Mouse (Mus musculus) embryo, embryonic 11.5 days (tissue): Measurements from ENCODE around the gene Atg4b.
A peak's percentile ranks its signal among the peaks of the same experiment; 100 is the strongest.

Experiments
- DNase-seq: peaks from one replicate; pipeline ENCODE4 v3.0.0-alpha.2; 2012; ENCODE audit warnings: low read depth, low spot score

Gene Atg4b

DNA sequence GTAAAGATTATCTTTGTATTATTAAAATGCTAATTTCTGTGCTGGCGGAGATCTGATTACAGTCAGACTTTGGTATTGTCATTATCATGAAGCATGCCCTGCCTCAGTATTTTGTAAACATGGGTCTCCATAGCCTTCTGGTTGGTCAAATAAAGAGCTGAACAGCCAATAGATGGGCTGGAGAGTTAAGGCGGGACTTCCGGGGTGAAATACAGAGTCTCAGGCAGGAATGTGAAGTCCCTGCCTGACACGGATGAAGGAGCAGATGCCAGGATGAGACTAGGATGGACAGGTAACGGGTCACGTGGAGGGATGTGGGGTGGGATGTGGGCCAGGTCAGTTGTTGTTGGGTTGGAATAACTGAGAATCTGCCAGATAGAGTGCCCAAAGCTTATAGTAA is at the start of gene Atg4b:
Gene Atg4b (plus strand): TSS at position 211 of the 400 bp plus-strand sequence.
- DNase-seq: no peak

DNA sequence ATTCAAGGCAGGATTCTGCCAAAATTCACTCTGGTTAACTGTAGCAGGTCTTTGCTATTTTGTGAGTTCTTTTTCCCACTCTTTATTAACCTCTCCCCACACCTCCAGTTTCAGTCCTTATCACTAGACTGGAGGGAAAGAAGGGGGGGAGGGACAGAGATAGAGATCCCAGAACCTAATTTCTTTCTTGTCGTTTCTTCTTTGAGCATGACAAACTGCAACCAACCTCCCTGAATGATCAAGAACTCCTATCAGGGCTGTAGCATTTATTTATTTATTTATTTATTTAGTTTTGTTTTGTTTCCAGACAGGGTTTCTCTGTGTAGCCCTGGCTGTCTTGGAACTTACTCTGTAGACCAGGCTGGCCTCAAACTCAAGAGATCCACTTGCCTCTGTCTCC is 49.2 kb upstream of the Atg4b start:
- DNase-seq: no peak

DNA sequence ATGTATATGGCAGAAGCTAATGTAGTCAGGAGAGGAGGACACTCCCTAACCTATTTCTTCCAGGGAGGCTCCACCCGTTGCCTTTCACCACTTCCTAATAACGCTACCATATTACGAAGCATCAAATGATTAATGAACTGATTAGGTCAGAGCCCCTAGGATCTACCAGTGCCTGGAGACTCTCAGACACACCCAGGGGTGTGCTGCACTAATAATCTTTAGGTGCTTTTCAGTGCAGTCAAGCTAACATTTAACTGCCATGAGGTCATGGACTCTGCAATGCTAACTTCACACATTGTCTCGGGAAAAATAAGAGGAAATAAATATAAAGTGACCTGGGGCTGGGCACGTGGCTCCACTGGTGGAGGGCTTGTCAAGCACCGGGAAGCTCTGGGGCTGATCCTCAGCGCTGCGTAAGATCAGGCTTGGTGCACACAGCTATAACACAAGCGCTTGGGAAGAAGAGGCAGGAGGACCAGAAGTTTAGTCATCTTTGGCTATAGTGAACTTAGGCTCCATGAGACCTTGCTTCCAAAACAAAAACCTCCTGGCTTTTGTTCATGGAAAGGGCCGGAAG is 47.7 kb upstream of the Atg4b start:
- no peak for DNase-seq

DNA sequence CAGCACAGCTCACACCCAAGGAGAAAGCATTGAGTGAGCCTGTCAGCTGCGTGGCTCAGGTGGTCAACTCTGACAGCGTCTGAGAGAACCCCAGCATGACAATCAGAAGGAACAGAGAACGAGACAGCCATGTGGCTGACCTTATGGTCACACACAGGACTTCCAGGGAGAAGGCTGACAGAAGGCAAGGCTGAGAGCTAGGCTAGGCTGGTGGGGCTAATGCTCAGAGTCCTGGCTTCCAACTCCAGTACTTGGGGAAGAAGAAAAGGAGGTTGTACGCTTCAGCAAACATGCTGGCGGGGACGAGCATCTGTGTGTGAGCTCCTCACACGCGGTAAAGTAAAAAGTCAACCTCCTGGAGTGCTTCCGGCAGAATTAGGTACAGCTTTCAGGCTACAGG is 47.0 kb upstream of the Atg4b start:
- no peak for DNase-seq

DNA sequence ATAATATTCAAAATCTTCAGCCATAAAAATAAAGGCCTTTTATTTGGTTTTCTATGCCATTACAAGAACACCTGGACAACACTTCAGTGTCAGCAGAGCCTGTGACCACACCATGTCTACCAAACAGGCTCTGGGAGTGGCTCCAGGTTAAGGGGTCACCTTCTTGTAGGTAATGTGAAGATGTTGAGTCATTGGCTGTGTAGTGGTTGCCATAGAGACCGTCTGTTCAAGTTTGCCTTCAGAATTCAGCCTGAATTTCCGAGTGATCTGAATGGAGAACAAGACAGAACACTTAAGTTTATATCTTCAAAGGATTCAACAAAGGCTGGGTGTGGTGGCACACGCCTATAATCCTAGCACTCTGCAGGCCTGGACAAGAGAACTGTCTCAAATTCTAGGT is 45.9 kb upstream of the Atg4b start:
- DNase-seq: no peak

DNA sequence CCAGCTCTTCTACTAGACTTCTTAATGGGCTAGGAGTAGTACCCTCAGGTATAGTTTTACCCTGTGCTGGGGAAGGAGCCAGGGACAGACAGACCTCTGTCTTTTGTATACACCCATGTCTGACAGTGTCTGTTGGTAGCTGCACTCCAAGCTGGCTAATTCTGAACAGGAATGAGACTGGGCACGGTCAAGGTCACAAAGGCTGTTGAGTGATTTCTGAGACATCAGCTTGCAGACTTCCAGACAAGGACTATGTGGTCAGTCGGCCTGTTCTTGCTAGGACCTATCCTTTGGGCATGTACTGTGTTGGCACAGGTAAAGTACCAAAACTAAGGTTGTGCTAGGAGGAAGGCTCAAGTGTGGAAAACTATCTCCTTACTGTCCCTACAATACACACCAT is 35.1 kb upstream of the Atg4b start:
- no peak for DNase-seq

DNA sequence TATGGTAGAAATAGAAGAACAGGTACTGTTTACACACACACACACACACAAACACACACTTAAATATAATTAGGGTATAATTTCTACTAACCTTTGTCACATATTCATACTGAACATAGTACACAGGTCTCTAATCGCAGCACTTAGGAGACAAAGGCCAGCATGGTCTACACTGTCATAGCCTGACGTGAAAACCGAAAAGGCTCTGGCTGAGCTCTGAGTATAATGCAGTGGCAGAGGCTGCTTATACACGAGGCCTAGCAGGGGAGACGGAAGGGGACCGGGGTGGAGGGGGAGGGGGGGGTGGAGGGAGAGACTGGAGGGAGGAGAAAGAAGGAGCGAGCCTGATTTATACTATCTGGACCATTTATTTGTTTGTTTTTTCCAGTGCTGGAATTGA is 29.7 kb upstream of the Atg4b start:
- no peak for DNase-seq

DNA sequence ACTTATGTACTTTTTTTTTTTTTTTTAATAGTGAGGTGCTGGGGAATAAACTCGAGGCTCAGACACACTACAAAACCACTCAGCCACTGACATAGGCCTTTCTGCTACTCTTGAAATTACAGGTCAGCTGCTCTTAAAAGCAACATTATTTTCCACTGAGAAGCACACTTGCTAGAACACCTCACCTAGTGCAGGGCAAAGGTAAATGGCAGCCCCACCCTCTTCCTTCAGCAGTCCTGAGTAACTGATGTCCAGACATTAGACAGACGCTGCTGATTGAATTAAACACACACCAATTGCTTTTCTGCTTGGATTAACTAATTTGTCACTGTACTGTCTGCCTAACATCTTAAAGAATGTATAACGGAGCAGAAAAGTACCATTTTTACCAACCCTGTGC is 26.7 kb upstream of the Atg4b start:
- DNase-seq: no peak

DNA sequence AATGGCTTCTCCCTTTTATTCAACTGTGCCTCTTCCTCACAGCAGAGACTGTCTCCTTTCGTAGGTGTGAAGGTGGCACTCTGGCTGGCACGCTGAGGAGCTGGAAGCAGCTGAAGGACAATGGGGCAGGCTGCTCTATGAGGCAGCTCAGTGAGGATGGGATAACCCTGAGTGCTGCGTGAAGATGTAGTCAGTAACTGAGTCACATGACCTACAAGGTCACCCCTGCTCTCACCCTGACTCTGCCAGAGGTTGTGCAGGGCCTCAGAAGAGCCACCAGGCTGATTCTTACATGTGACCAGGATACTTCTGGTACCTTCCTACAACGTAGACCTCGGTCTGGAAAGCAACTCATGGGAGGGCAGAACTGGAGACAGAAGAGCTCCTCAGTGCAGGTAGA is 25.6 kb upstream of the Atg4b start:
- no peak for DNase-seq

DNA sequence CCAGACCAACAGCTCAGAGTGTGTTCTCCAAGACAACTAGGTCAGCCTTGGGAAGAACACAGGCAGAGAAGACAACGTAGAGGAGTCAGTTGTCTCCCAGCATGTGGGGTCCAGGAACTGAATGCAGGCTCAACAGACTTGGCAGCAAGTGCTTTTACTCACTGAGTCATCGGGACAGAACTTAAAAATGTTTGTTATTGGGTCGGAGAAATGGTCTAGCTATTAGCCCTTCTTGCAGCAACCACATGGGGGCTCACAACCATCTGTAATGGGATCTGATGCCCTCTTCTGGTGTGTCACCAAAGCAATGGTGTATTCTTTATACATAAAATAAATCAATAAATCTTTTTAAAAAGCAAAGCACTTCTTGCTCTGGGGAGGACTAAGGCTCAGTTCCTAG is 25.2 kb upstream of the Atg4b start:
- DNase-seq: no peak

DNA sequence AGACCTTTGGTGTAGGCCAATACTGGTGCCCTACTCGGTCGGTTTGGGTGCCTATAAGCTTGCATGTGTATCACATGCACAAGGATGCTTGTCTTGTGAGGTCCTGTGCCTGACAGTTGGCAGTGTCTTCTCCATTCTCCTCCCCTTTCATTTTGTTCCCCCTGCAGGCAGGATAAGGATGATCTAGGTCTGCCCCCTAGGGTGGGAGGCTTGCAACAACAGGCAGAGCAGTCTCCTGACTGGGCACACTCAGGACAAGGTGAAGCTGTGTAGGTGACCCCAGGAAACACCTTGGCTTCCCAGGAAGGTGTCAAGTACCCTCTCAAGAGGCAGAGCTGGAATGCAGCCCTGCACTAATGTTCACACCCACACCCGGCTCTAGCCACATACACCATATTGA is 24.3 kb upstream of the Atg4b start:
- DNase-seq: peak; percentile 17

DNA sequence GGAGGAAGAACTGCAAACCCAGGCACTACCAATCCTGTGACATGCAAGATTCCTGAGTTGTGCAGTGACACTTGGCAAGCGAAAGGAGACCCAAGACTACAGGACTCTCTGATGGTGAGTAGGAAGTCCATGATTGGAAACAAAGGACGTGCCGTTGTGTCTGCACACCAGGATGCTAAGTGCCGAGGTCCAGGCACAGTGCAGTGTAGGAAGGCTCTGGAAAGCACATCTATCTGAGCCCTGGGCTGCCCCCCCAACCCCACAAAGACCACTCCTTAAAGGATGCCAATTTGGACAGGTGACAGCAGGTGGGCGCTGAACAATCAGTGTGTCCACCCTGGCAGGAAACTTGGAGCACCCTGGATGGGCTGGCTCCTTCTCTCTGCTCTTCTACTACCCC is 20.2 kb upstream of the Atg4b start:
- DNase-seq: no peak

DNA sequence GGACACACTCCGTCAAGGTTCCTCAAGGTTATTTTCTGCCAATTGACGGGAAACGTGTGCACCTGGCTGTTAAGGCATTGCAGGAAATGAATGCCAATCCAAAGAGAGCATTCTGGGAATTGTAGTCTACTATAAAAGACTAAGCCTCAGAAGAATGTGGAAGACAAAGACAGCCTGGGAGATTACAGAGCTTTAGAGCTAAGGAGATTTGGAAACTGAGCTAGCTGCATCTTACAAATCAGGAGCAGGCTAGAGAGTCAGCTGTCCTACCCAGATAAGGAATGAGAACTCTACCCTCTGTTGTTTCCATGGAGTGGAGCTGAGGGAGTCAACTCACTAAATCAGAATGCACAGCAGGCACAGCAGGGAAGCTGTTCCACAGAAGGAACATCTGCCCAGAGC is 19.4 kb upstream of the Atg4b start:
- no peak for DNase-seq

DNA sequence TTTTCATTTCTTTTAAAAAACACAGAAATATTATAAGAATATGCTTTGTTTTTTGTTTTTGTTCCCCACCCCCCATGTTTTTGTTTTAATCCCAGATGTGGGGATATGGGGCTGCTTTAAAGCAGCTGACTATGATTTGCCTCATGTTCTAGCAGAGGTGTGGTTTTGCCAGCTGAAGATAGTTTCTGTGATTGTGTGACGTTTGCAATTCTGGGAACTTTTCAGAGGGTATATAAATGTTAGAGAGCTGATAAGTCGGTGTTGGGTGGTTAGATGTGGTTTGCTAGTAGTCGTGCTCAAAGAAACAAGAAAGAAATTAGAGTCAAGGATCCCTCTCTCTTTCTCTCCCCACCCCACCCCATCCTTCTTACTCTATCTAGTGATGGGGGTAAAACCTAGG is 15.4 kb upstream of the Atg4b start:
- no peak for DNase-seq

DNA sequence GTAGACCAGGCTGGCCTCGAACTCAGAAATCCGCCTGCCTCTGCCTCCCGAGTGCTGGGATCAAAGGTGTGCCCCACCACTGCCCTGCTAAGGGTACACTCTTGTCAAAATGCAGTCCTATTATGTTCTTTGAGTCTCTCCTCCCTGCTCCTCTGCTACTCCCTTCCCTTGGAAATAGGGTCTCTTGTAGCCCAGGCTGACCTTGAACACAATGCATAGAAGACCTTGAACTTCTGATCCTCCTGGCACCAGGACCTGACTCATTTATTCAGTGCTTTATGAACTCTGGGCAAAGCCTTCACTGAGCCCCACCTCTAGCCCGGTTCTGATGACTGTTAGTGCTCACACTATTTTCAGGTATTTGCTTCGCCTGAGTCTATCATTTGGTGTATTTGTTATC is 13.6 kb upstream of the Atg4b start:
- no peak for DNase-seq

DNA sequence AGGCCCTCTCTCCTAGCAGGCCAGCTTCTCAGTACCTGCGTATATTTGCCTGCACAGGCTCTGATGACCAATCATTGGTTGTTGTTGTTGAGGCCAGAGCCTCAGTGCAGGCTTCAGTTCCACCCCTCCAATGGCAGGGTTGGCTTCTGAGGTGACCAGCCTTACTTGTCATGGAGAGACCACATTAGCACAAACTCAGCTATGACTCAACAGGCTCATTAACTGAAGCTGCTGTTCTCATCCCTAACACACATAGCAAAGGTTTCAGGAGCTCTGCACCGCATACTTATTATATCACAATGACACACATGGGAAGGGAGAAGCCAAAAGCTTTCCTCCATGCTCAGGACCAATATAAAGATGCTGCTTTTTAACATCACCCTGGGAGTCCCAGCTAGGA is 10.6 kb upstream of the Atg4b start:
- DNase-seq: no peak

DNA sequence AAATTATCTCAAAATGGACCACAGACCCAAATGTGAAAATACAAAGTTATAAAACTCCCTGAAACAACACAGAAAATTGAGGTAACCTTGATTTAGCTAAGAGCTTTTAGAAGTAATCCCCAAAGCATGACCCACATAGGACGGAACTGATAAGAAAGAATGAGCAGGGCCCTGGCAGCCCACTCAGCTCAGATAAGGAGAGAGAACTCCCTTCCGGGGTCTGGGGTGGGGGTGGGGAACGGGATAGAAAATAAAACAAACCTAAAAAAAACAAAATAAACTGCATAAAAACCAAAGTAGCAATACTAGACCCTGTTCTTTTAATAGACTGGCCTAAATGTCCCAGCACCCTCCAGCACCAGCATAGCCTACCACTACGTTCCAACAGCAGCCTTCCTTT is 9.3 kb upstream of the Atg4b start:
- DNase-seq: no peak

DNA sequence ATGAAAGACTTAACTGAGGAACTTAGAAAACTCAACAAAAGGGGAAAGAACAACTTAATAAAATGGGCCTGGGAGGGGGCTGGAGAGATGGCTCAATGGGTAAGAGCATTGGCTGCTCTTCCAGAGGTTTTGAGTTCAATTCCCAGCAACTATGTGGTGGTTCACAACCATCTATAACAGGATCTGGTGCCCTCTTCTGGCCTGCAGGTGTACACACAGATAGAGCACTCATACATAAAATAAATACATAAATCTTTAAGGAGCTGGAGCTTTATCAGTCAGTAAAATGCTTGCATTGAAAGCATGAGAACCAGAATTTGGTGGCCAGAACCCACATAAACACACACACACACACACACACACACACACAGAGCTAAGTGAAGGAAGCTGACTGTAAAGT is 8.4 kb upstream of the Atg4b start:
- DNase-seq: no peak

DNA sequence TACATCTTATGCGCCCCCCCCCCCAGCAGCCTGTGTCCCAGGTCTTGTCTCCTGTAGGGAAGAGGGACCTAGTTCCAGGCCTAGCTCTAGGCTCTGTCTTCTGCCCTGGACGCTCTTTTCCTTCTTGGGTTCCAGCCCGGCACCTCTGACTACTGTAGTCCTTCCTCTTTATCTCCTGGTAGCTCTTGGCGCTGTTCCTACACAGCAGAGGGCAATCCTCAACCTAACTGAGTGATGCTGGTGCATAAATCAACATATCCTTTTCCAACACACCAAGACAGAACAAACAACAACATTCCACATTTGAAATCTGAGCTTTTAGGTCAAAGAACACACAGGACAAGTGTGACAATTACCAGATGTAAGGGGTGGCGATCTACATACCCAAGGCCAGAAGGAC is 5.1 kb upstream of the Atg4b start:
- DNase-seq: no peak

DNA sequence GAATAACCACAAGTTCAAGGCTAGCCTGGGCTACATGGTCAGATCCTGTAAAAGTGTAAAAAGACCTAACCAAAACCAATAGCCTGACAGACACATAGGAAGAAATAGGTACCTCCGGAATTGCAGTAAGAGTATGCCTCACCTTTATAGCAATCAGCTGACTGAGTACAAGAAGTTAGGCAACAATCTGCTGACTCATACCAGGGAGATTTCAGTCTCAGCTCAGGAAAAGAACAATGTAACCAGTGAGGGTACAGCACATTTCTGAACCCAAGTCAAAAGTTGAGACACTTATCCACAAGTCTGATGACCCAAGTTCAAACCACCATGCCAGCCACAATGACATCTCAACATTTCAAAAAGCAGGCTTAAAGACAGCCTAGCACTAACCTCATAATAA is 2.8 kb upstream of the Atg4b start:
- no peak for DNase-seq

DNA sequence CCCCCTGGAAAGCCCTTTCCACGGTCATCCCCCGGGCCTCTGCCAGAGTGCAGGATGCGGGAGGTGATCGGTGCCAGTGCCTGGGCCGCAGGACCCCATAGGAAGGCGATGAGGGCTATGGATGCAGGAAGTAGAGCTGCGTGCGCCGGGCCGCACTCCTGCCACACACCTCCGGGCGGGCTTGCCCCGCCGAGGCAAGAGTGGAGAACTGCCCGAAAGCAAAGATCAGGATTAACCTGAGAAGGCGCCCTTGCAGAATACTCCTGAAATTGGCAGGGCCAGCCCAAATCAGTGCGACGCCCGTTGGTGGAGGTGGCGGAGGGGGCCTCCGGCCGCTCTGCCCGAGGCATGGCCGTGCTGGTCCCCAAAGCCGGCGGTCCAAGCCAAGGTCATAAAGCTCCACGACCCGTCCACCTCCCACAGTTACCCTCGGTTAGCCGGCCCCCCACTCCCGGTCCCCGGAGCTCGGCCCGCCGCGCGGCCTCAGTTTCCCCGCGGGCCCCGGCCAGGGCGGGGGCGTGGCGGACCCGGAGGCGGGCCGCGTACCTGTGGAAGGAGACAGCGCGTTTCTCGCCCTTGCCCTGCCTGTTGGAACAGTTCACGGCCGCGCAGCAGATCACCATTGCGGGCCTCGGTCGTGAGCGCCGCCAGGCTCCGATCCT is 2.7 kb downstream of the Atg4b start:
- DNase-seq: peak; percentile 11

DNA sequence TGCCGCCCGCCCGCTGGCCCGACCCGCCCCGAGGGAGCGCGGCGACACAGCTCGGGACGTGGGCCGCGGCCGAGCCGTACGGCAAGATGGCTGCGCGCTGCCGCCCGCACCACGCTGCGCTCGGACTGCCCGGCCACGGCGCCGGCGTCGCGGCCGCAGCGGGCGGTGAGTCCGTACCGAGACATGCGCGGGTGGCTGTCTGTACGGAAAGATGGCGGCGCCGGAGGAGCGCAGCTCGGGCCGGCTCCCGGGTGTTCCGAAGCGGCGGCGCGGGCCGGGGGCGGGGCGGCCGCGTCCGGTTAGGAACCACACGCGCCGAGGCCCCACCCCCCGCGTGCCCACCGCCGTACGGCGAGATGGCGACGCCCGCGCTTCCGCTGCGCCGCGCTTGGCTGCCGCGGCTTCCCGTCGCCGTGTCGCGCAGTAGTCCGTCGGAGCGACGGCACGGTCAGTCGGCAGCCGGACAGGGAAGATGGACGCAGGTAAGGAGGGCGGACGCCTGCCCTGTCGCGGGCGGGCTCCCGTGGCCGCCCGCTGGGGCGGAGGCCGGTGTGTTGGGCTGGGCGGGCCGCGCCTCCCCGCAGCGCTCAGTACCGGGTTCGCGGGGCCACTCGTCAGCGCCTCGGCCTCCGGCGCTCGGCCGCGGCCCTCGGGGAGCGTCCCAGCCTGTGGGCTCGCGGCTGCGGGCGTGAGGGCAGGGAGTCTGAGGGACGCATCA is 3.4 kb downstream of the Atg4b start, which contains the start of gene Thap4:
Gene Thap4 (minus strand): TSS at position 292 of the 718 bp plus-strand sequence.
- peak; percentile 79 for DNase-seq

DNA sequence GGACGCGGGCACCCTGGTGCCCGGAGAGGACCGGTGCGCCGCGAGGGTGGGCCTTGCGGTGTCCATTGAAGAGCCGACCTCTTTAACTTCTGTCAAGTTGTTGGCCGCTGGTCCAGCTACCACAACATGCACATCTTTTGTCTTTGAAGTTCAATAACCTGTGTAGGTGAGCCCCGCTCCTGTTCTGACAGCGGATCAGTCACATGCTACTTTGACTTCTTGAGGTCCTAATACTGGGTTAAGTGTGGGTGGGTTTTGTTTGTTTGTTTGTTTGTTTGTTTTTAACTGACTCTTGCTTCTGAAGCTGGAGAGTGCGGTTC is 4.0 kb downstream of the Atg4b start:
- DNase-seq: no peak
